Mouse (Mus musculus) heart, postnatal 4 days (tissue): ENCODE results near the gene Rhag. TPM values are rescaled to one million over a fixed set of nuclear protein-coding genes. Genes with fewer than 3 reads are reported as not detected.
A peak's percentile ranks its signal among the peaks of the same experiment; 100 is the strongest.

Experiments
- DNase-seq: peaks from one replicate; pipeline ENCODE4 v3.0.0; 2021
- total RNA-seq, 2 experiments: library from RNA; stranded (reverse); gene quantifications; 2 replicates each; pipeline ENCODE4 v1.2.3; 2021

Gene Rhag
- total RNA-seq = 1 to 10 TPM in 1 of 2 experiments, under 1 TPM in 1; 0.21 to 1.1 TPM

GRCm38 (mm10) chr17:40810934-40811333 lies at the start of gene Rhag:
Gene Rhag, plus strand, starts transcription at chr17:40811126.
- no peak for DNase-seq

- no peak for DNase-seq
Measured at GRCm38 (mm10) chr17:40763662-40764061, 47.3 kb upstream of the Rhag start.

GRCm38 (mm10) chr17:40767120-40767519 lies 43.8 kb upstream of the Rhag start:
- DNase-seq = no peak

GRCm38 (mm10) chr17:40789877-40790276 lies 21.0 kb upstream of the Rhag start:
- no peak for DNase-seq

GRCm38 (mm10) chr17:40793921-40794854 lies 16.7 kb upstream of the Rhag start:
- peak; percentile 20 for DNase-seq

- DNase-seq = no peak
Measured at GRCm38 (mm10) chr17:40802707-40803340, 8.1 kb upstream of the Rhag start.

GRCm38 (mm10) chr17:40806550-40806949 lies 4.4 kb upstream of the Rhag start:
- no peak for DNase-seq

- no peak for DNase-seq
Measured at GRCm38 (mm10) chr17:40806953-40807572, 3.9 kb upstream of the Rhag start, which contains the start of gene Crisp2. Gene Crisp2, minus strand, starts transcription at chr17:40807003.

- no peak for DNase-seq
Measured at GRCm38 (mm10) chr17:40808071-40808470, 2.9 kb upstream of the Rhag start.

GRCm38 (mm10) chr17:40811560-40811959 lies 634 bp downstream of the Rhag start:
- DNase-seq = no peak

GRCm38 (mm10) chr17:40812259-40812658 lies 1.3 kb downstream of the Rhag start:
- DNase-seq = no peak

GRCm38 (mm10) chr17:40817340-40817943 lies 6.5 kb downstream of the Rhag start:
- DNase-seq = no peak

GRCm38 (mm10) chr17:40821477-40821876 lies 10.6 kb downstream of the Rhag start:
- no peak for DNase-seq

GRCm38 (mm10) chr17:40823817-40824216 lies 12.9 kb downstream of the Rhag start:
- no peak for DNase-seq

- peak; percentile 51 for DNase-seq
Measured at GRCm38 (mm10) chr17:40824549-40824948, 13.6 kb downstream of the Rhag start.

- peak; percentile 6 for DNase-seq
Measured at GRCm38 (mm10) chr17:40831870-40832269, 20.9 kb downstream of the Rhag start.

- peak; percentile 15 for DNase-seq
Measured at GRCm38 (mm10) chr17:40837308-40837707, 26.4 kb downstream of the Rhag start.

- DNase-seq = no peak
Measured at GRCm38 (mm10) chr17:40855065-40855464, 44.1 kb downstream of the Rhag start.

- no peak for DNase-seq
Measured at GRCm38 (mm10) chr17:40868952-40869747, 58.2 kb downstream of the Rhag start.

GRCm38 (mm10) chr17:40872626-40873025 lies 61.7 kb downstream of the Rhag start:
- no peak for DNase-seq

- no peak for DNase-seq
Measured at GRCm38 (mm10) chr17:40873582-40874011, 62.7 kb downstream of the Rhag start.

GRCm38 (mm10) chr17:40874701-40875100 lies 63.8 kb downstream of the Rhag start:
- no peak for DNase-seq
